Mouse (Mus musculus) hindbrain, embryonic 15.5 days (tissue): ENCODE data around the gene Snx9. TPM values are rescaled to one million over a fixed set of nuclear protein-coding genes. Genes with fewer than 3 reads are reported as not detected.

ENCODE experiments used
- ATAC-seq: fragments of 200-750 bp; cut with Nextera tagmentation; 2 replicates; pipeline ENCODE4 v1.8.0; 2017; ENCODE audit warnings: low read depth, moderate number of reproducible peaks, moderate TSS enrichment; ENCODE audit not compliant: low FRiP score
- H3K27ac ChIP-seq: fragments of 300-500 bp; sonication (generic); replicated peaks from 2 replicates; pipeline ENCODE4 v1.5.1; 2015; ENCODE audit warnings: mild to moderate bottlenecking, inconsistent platforms
- H3K27me3 ChIP-seq: fragments of 300-500 bp; sonication (generic); 2 replicates; pipeline ENCODE4 v1.6.1; 2015; ENCODE audit warnings: control low read depth, inconsistent platforms
- H3K36me3 ChIP-seq: fragments of 300-500 bp; sonication (generic); 2 replicates; pipeline ENCODE4 v1.6.1; 2015; ENCODE audit warnings: control low read depth, inconsistent platforms
- H3K4me1 ChIP-seq: fragments of 300-500 bp; sonication (generic); replicated peaks from 2 replicates; pipeline ENCODE4 v1.6.1; 2015; ENCODE audit warnings: control low read depth, inconsistent platforms
- H3K4me2 ChIP-seq: fragments of 300-500 bp; sonication (generic); 2 replicates; pipeline ENCODE4 v1.6.1; 2015; ENCODE audit warnings: moderate library complexity, mild to moderate bottlenecking, inconsistent platforms
- H3K4me3 ChIP-seq: fragments of 300-500 bp; sonication (generic); 2 replicates; pipeline ENCODE4 v1.5.1; 2015; ENCODE audit warnings: mild to moderate bottlenecking, inconsistent platforms
- H3K9ac ChIP-seq: fragments of 300-500 bp; sonication (generic); 2 replicates; pipeline ENCODE4 v1.6.1; 2015; ENCODE audit warnings: inconsistent platforms
- H3K9me3 ChIP-seq: fragments of 300-500 bp; sonication (generic); 2 replicates; pipeline ENCODE4 v1.6.1; 2016; ENCODE audit warnings: control low read depth, inconsistent platforms
- WGBS: fragments of 180-500 bp; shearing (Covaris S2); methylation state at CpG from one replicate; pipeline ENCODE4 v1.1.7; 2015; 5-methylcytosine and 5-hydroxymethylcytosine counted together
- polyA plus RNA-seq: library from polyadenylated mRNA; unstranded; fragments of >200 nt; fragmentation: Nextera tagmentation; extraction: Ambion mirVana; gene quantifications from 2 replicates; pipeline ENCODE4 v1.2.1, GENCODE M21; 2015

The Snx9 gene
- polyA plus RNA-seq, 1 experiment from 2014 or later, result 8.1 TPM

GRCm38 (mm10) chr17:5834166-5834565, 7.0 kb upstream of the Snx9 start:
- ATAC-seq, result no peak
- Histone ChIP-seq H3K4me2 (no peak overlapping the region), H3K27ac (no peak overlapping the region), H3K27me3 (no peaks in the 10 kb centered on the region), H3K4me3 (no peak overlapping the region), H3K36me3 (no peaks in the 10 kb centered on the region), H3K9ac (no peak overlapping the region), H3K4me1 (no peaks in the 10 kb centered on the region), H3K9me3 (no peaks in the 10 kb centered on the region)
- WGBS, result 74% methylated on average over 3 of the region's 3 CpGs

- no peaks in the 10 kb centered on the region for H3K36me3 ChIP-seq
- no peak overlapping the region for H3K4me2 ChIP-seq
- no peak overlapping the region for H3K9ac ChIP-seq
- no peak overlapping the region for H3K4me3 ChIP-seq
- no peaks in the 10 kb centered on the region for H3K27me3 ChIP-seq
- no peak for ATAC-seq
- H3K9me3 ChIP-seq, result no peaks in the 10 kb centered on the region
- H3K4me1 ChIP-seq, result no peaks in the 10 kb centered on the region
- 82% methylated on average over 3 of the region's 3 CpGs for WGBS
- H3K27ac ChIP-seq, result no peak overlapping the region
These were observed 6.3 kb upstream of the Snx9 start for GRCm38 (mm10) chr17:5834798-5835328.

- Histone ChIP-seq H3K36me3 (no peaks in the 10 kb centered on the region), H3K9ac (no peak overlapping the region), H3K27ac (0 out of 2 replicates have a peak overlapping the region, but pooled peaks have one; percentile 4), H3K27me3 (no peaks in the 10 kb centered on the region), H3K4me3 (no peak overlapping the region), H3K4me1 (peaks cover 18% of the 10 kb centered on the region), H3K9me3 (no peaks in the 10 kb centered on the region), H3K4me2 (peak overlapping the region; percentile 86; the same call in 1 of the 2 replicates)
- WGBS, result 81% methylated on average over 5 of the region's 5 CpGs
- ATAC-seq, result no peak
These were observed 1.4 kb upstream of the Snx9 start for GRCm38 (mm10) chr17:5839549-5840240.

GRCm38 (mm10) chr17:5840550-5841127, 490 bp upstream of the Snx9 start:
- Histone ChIP-seq H3K4me2 (peak overlapping the region; percentile 86), H3K4me3 (peak overlapping the region; percentile 74), H3K27me3 (no peaks in the 10 kb centered on the region), H3K4me1 (peaks cover 18% of the 10 kb centered on the region), H3K9me3 (no peaks in the 10 kb centered on the region), H3K9ac (peak overlapping the region; percentile 73), H3K27ac (peak overlapping the region; percentile 93), H3K36me3 (no peaks in the 10 kb centered on the region)
- peak; percentile 59; the same call in 1 of the 2 replicates for ATAC-seq
- WGBS, result 6% methylated on average over 29 of the region's 32 CpGs

- no peak for ATAC-seq
- H3K4me1 ChIP-seq, result peaks cover 18% of the 10 kb centered on the region
- H3K27me3 ChIP-seq, result no peaks in the 10 kb centered on the region
- peak overlapping the region; percentile 74 for H3K4me3 ChIP-seq
- no peaks in the 10 kb centered on the region for H3K36me3 ChIP-seq
- peak overlapping the region; percentile 93 for H3K27ac ChIP-seq
- H3K4me2 ChIP-seq, result peak overlapping the region; percentile 86
- H3K9me3 ChIP-seq, result no peaks in the 10 kb centered on the region
- 2% methylated on average over 7 of the region's 7 CpGs for WGBS
- peak overlapping the region; percentile 73 for H3K9ac ChIP-seq
These were observed 779 bp downstream of the Snx9 start for GRCm38 (mm10) chr17:5841943-5842273.

GRCm38 (mm10) chr17:5842988-5843640, 2.0 kb downstream of the Snx9 start:
- Histone ChIP-seq H3K4me3 (no peak overlapping the region), H3K4me2 (peak overlapping the region; percentile 86; the same call in 1 of the 2 replicates), H3K4me1 (peaks cover 18% of the 10 kb centered on the region), H3K36me3 (no peaks in the 10 kb centered on the region), H3K27me3 (no peaks in the 10 kb centered on the region), H3K9ac (no peak overlapping the region), H3K27ac (no peak overlapping the region), H3K9me3 (no peaks in the 10 kb centered on the region)
- no peak for ATAC-seq
- 78% methylated on average over 9 of the region's 9 CpGs for WGBS

GRCm38 (mm10) chr17:5843641-5843990, 2.5 kb downstream of the Snx9 start:
- Histone ChIP-seq H3K27ac (no peak overlapping the region), H3K36me3 (no peaks in the 10 kb centered on the region), H3K4me1 (peaks cover 18% of the 10 kb centered on the region), H3K9ac (no peak overlapping the region), H3K27me3 (no peaks in the 10 kb centered on the region), H3K9me3 (no peaks in the 10 kb centered on the region), H3K4me2 (no peak overlapping the region), H3K4me3 (no peak overlapping the region)
- 95% methylated on average over 7 of the region's 7 CpGs for WGBS
- no peak for ATAC-seq

GRCm38 (mm10) chr17:5845376-5845775, 4.2 kb downstream of the Snx9 start:
- Histone ChIP-seq H3K9ac (no peak overlapping the region), H3K4me1 (peaks cover 29% of the 10 kb centered on the region), H3K36me3 (no peaks in the 10 kb centered on the region), H3K27ac (no peak overlapping the region), H3K27me3 (no peaks in the 10 kb centered on the region), H3K9me3 (no peaks in the 10 kb centered on the region), H3K4me3 (no peak overlapping the region), H3K4me2 (no peak overlapping the region)
- ATAC-seq, result no peak
- WGBS, result 81% methylated on average over 4 of the region's 4 CpGs

GRCm38 (mm10) chr17:5846101-5846500, 5.0 kb downstream of the Snx9 start:
- H3K27me3 ChIP-seq, result no peaks in the 10 kb centered on the region
- no peak overlapping the region for H3K4me2 ChIP-seq
- no peak overlapping the region for H3K9ac ChIP-seq
- no peaks in the 10 kb centered on the region for H3K9me3 ChIP-seq
- peaks cover 25% of the 10 kb centered on the region for H3K4me1 ChIP-seq
- no peak overlapping the region for H3K27ac ChIP-seq
- H3K36me3 ChIP-seq, result no peaks in the 10 kb centered on the region
- no peak for ATAC-seq
- WGBS, result 37% methylated on average over 8 of the region's 8 CpGs
- no peak overlapping the region for H3K4me3 ChIP-seq

GRCm38 (mm10) chr17:5848706-5849415, 7.7 kb downstream of the Snx9 start:
- no peaks in the 10 kb centered on the region for H3K36me3 ChIP-seq
- 0 out of 2 replicates have a peak overlapping the region, but pooled peaks have one; percentile 21 for H3K4me3 ChIP-seq
- H3K9ac ChIP-seq, result 0 out of 2 replicates have a peak overlapping the region, but pooled peaks have one; percentile 20
- WGBS, result 63% methylated on average over 10 of the region's 10 CpGs
- H3K27ac ChIP-seq, result peak overlapping the region; percentile 64
- H3K4me1 ChIP-seq, result peaks cover 11% of the 10 kb centered on the region
- ATAC-seq, result no peak
- H3K4me2 ChIP-seq, result peak overlapping the region; percentile 57
- H3K9me3 ChIP-seq, result no peaks in the 10 kb centered on the region
- H3K27me3 ChIP-seq, result no peaks in the 10 kb centered on the region

- ATAC-seq, result no peak; the same call in 1 of the 2 replicates
- WGBS, result 13% methylated on average over 18 of the region's 18 CpGs
- no peaks in the 10 kb centered on the region for H3K27me3 ChIP-seq
- H3K9ac ChIP-seq, result 0 out of 2 replicates have a peak overlapping the region, but pooled peaks have one; percentile 20
- peaks cover 11% of the 10 kb centered on the region for H3K4me1 ChIP-seq
- peak overlapping the region; percentile 64 for H3K27ac ChIP-seq
- peak overlapping the region; percentile 21 for H3K4me3 ChIP-seq
- no peaks in the 10 kb centered on the region for H3K9me3 ChIP-seq
- no peaks in the 10 kb centered on the region for H3K36me3 ChIP-seq
- peak overlapping the region; percentile 57 for H3K4me2 ChIP-seq
These were observed 8.3 kb downstream of the Snx9 start for GRCm38 (mm10) chr17:5849421-5849910.
